Mouse (Mus musculus) left cerebral cortex, postnatal 4 days (tissue): ENCODE measurements around the gene Bpifa3. TPM values are rescaled to one million over a fixed set of nuclear protein-coding genes. Genes with fewer than 3 reads are reported as not detected.
"Not testable (repeated sequence)": the region's sequence is repeated elsewhere in the genome, so short reads cannot be mapped to it uniquely, and the experiment has no call there.

Experiments used
- DNase-seq: peaks from one replicate; pipeline ENCODE4 v3.0.0-alpha.2; 2022
- intact Hi-C: fragments of 180-260 bp; cut with DNase I; formaldehyde crosslinking; loops from one replicate; pipeline ENCODE4 v1.15.1; 2025
- total RNA-seq, 2 experiments: library from RNA; stranded (reverse); gene quantifications; 2 replicates each; pipeline ENCODE4 v1.2.3; 2021

The Bpifa3 gene
- total RNA-seq = not detected

DNA sequence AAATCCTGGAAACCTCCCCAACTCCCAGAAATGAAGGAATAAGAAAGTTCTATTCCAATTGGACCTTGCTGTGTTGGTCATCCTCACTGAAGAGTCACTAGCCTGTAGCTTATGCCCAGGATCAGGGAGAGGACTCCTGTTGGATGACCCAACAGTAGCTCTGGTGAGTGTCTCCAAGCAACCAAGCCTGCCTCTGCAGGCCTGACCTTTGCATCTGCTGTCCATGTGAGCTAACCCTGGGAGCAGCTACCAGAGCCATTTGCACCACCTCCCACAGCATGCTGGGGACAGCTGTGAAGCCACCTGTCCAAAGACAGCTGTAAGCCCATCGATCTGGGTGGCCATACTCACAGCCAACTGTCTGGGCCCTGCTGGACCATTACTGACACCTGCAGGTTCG, at the start of gene Bpifa3:
Bpifa3 (plus strand) TSS at position 217 of the 400 bp plus-strand sequence.
- intact Hi-C loops = no loop called here
- no peak for DNase-seq

DNA sequence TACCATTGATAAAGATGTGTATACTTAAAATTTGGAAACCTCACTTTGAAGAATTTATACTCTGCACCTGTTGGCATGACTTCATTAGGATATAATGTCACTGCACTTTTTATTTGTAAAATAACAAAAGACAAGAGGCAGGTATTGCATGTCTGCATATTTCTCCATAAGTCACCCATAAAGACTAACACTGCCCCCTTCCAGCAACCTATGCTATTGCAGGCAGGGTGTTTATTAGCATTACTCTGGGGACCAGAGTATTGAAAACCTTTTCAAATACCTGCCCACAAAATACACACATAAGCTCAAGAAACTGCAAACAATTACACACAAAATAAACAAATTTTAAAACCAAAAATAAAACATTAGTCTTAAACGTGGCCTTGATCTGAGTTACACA, 32.4 kb upstream of the Bpifa3 start:
- intact Hi-C loops = no loop called here
- DNase-seq = no peak

DNA sequence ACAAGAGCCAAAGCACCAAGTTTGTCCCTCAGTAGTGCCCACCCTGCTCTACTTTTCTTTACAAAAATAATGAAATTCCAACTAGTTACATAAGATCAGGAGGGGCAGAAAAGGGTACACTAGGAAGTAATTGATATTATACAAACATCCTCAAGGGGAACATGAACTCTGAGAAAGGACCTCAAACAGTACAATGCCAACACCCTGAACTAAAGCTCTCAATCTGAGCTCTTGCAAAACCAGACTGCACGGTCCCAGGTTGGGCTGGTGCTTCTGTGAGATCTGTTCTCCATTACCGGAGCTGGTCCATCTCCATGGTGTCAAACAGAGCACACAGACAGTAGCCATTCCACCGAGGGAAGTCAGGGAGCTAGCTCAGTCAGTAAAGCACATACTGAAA, 12.8 kb upstream of the Bpifa3 start:
- DNase-seq = no peak
- intact Hi-C loops = no loop called here

DNA sequence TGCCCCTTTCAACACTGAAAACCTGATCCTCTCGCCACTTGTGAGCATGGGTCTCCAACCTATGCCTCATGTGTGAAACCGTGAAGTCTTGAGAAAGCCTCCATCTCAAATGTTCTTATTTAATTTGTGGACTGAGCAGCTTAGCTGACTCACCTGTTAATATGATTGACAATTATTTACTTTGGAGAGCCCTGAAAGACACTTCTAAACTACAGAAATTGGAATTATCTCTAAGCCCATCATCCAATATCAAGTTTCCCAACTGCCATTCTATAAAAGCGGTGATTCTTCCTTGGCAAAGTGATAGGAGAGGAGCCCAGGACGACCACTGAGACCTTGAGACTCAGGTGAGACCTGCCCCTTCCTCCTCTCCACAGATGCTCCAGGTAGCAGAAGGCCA, 12.4 kb downstream of the Bpifa3 start, which contains the start of gene Bpifa1:
Bpifa1 (plus strand) TSS at position 301 of the 400 bp plus-strand sequence.
- intact Hi-C loops = no loop called here
- no peak for DNase-seq

DNA sequence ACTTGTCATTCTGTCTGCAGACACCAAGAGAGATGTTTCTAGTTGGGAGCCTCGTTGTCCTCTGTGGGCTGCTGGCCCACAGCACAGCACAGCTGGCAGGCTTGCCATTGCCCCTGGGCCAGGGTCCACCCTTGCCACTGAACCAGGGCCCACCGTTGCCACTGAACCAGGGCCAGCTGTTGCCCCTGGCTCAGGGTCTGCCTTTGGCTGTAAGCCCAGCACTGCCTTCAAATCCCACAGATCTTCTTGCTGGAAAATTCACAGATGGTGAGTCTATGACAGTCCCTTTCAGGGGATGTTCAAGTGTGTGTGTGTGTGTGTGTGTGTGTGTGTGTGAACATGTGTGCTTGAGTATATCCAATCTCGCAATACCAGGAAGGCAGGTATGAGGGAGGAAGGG, 13.6 kb downstream of the Bpifa3 start:
- intact Hi-C loops = no loop called here
- DNase-seq = peak; percentile 81

DNA sequence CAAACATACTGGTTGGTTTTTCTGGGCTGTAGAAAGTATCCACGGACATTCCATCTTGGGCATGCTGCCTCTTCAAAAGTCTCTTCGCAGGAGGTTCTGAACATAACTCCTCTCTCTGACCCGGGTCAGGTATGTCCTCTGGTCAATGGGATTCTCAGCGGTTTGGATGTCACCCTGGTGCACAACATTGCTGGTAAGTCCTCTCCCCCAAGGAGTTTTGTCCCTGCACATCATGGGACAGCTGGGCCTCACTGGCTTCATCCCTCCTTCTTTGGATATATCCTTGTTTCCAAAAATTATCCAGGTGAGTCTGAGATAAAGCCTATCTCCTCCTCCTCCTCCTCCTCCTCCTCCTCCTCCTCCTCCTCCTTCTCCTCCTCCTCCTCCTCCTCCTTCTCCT, 17.4 kb downstream of the Bpifa3 start:
- intact Hi-C loops = no loop called here
- DNase-seq = no peak

DNA sequence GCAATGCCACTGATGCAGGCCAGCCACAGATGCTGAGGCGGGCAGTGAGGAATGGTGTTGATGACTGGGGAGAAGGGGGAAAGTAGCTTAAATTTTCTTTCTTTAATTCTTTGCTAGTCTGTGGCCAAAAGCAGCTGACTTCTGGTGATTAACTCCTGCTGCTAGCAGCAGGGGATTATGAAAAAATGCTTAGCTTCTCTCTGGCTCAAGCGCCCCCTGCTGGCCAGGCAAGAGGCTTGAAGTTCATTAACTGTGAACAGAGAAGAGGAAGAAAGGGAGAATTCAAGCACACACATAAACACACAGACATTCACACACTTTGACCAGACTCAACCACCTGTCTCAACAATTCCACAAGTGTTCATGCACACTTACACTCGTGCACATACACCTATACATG, 28.3 kb downstream of the Bpifa3 start:
- intact Hi-C loops = no loop called here
- DNase-seq = peak; percentile 51

DNA sequence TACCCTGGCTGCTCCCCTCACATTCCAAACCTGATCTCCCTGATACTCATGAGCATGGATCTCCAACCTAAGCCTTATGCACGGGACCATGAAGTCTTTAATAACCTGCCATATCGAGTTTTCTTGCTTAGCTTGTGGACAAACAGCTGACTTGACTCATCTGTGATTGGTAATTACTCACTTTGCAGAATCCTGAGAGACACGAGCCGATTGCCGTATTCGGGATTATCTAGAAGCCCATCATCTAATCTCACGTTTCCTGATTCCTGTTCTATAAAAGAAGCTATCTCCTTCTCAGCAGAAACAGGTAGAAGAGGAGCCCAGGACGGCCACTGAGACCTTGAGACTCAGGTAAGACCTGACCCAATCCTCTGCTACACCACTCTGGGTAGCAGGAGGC, 32.2 kb downstream of the Bpifa3 start, which contains the start of gene Bpifa5:
Bpifa5 (plus strand) TSS at position 301 of the 400 bp plus-strand sequence.
- intact Hi-C loops = no loop called here
- no peak for DNase-seq

DNA sequence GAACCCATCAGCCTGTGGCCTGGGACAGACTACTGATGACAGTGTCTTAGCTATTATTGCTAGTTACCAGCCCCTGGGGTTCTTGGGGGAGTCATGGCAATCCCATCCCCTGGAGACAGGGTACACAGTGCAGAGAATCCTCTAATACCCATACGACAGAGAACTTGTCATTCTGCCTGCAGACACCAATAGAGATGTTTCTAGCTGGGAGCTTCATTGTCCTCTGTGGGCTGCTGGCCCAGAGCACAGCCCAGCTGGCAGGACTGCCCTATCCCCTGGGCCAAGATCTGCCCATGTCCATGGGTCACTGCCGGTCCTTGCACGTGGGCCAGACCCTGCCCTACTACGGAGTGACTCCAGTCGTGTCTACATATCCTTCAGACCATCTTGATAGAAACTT, 33.2 kb downstream of the Bpifa3 start:
- peak; percentile 23 for DNase-seq
- intact Hi-C loops = no loop called here

DNA sequence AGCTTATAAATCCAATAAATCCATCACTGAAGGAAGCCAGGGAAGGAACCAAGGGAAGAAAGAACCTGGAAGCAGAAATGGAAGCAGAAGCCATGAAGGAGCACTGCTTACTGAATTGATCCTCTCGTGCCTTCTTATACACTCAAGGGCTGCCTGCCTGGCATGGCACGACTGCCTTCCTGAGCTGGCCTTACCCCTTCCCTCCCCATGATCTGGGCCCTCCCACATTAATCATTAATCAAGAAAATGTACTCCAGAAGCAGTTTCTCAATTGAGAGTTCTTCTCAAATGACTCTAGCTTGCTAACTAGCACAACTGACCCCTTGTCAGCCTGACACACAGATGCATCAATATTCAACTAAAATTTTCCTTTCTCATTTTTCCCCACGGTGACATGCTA, 39.0 kb downstream of the Bpifa3 start:
- intact Hi-C loops = no loop called here
- no peak for DNase-seq

DNA sequence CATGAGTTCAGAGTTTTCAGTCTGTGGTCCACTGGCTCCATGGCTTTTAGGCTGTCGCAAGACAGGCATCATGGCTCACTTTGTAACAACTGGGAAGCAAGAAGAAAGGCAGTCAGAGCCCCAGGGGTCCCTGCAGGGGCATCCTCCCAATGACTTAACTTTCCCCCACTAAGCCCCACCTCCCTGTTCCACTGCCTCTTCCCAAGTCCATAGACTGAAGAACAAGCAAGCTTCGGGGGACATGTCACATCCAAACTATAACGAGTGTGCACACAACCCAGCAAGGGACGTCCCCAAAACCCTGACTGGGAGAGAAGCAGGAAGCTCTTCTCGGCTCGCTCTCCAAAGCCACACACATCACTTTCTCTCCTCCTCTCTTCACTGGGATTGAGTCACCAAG, 41.5 kb downstream of the Bpifa3 start:
- intact Hi-C loops = no loop called here
- DNase-seq = no peak

DNA sequence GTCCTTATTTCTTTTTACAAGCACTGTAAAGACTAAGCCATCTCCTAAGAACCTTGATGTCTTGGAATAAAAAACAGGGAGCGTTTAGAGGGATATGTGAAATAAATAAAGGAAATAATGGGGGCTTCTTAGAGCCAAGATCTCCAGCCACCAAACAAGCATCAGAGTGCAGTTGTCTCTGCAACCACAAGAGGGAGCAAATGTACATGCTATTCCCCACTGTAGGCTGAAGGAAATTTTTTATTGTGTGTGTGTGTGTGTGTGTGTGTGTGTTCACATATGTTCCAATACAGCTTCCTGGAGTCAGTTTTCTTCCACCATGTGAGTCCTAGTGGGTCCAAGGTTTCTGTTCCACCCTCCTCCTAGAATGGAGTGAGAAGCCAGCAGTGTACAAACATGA, 43.2 kb downstream of the Bpifa3 start:
- intact Hi-C loops = no loop called here
- DNase-seq = peak; percentile 21

DNA sequence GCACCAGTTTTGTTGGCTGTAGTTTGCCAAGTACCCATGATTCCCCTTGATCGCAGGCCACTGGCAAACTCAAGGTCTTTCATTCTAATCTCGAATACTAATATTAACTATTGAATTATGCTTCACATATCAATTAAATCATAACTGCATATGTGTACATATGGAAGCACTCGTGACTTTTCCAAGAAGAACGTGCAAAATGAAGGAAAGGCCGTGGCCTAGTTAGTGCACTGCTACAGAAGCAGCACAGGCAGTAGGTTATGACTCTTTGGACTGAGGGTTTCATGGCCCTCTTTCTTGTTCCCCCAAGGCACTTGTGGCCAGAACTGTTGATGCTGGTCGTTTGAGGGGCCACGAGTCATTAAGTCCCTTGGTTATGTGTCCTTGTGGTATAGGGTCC, 51.8 kb downstream of the Bpifa3 start:
- intact Hi-C loops, DNase-seq: not testable (repeated sequence)

DNA sequence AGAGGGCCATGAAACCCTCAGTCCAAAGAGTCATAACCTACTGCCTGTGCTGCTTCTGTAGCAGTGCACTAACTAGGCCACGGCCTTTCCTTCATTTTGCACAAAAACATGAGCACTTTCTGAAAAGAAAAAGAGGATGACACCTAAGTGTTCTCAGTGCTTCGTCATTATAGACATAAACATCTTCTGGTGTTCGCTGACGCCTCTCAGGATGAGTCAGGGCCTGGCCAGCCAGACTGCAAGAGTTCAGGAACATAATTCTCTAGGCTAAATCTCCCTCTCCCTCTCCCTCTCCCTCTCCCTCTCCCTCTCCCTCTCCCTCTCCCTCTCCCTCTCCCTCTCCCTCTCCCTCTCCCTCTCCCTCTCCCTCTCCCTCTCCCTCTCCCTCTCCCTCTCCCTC, 52.9 kb downstream of the Bpifa3 start:
- intact Hi-C loops, DNase-seq: not testable (repeated sequence)

DNA sequence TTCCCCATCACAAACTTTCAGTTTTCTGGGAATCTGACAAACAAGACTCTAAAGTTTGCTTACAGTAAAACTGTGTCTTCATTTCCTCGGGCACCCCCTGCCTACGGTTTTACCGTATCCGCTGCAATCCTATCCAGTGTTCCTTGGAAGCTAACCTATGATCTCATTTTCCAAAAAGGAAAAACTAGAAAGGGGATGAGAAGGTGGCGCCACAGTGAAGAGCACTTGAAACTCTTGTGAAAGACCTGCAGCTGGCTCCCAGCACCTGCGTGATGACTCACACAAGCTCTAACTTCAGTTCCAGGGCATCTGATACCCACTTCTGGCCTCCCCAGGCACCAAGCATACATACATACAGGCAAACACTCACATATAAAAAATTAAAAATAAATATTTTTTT, 55.2 kb downstream of the Bpifa3 start:
- intact Hi-C loops = no loop called here
- DNase-seq = no peak

DNA sequence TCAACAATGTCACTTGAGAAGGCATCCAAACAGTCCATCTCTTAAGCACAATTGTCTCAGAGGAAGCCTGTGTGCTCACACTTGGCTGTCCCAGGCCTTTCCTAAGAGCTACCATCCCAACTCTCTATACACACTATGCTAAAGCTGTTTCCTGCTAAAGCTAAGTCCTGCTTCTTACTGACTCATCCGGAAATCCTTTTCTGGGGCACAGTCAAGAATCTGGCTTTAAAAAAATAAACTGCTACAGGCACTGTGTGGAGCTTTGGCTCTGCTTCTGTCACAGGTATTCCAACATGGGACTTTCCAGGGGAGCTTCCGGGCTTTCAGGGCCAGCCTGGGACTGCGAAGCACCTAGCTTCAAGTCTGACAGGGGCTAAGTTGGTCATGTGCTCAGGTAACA, 55.6 kb downstream of the Bpifa3 start:
- intact Hi-C loops = no loop called here
- DNase-seq = no peak

DNA sequence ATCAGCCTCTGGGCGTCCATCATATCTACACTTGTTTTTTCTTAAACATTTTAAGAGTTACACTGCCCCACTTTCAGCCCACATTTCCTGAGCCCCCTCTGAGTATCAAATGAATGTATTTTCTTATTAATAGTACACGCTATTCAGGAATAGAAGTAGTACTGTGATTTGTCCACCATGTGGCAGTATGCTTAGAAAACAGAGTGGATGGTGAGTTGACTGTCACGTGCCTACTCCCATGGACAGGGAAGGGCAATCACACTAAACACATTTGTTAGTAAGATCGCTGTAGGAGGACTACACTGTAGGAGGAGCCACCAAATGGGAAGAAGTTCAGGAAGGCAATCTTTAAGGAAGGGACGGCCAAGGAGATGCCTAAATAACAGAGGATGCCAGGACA, 57.3 kb downstream of the Bpifa3 start:
- no peak for DNase-seq
- intact Hi-C loops = no loop called here

Other genes with a start within 250 kb of the Bpifa3 start
- gene Bpifb6, start 229.9 kb upstream of the Bpifa3 start, total RNA-seq = not detected
- gene Bpifb3, start 212.1 kb upstream of the Bpifa3 start, total RNA-seq = under 1 TPM in 1 of 2 experiments, not detected in 1; 0.40 TPM
- not detected for gene Bpifb4, start 192.1 kb upstream of the Bpifa3 start, total RNA-seq
- gene Bpifa6, start 155.4 kb upstream of the Bpifa3 start, total RNA-seq = not detected
- not detected for gene Bpifa2, start 122.1 kb upstream of the Bpifa3 start, total RNA-seq
- gene Bpifa1, start 12.5 kb downstream of the Bpifa3 start, total RNA-seq = not detected
- gene Bpifa5, start 32.3 kb downstream of the Bpifa3 start, total RNA-seq = not detected
- gene Bpifb1, start 60.5 kb downstream of the Bpifa3 start, total RNA-seq = under 1 TPM; 0.14 to 0.30 TPM
- gene Bpifb5, start 93.4 kb downstream of the Bpifa3 start, total RNA-seq = under 1 TPM in 1 of 2 experiments, not detected in 1; 0.30 TPM
- not detected for gene Bpifb9a, start 127.5 kb downstream of the Bpifa3 start, total RNA-seq
- not detected for gene Bpifb9b, start 176.9 kb downstream of the Bpifa3 start, total RNA-seq
- gene Cdk5rap1, start 242.7 kb downstream of the Bpifa3 start, total RNA-seq = 10 to 100 TPM; 10.2 to 14.4 TPM